Mouse (Mus musculus): ENCODE results near the gene Tmed9. TPM values are rescaled to one million over a fixed set of nuclear protein-coding genes. Genes with fewer than 3 reads are reported as not detected.

Tmed9 gene
- polyA plus RNA-seq (2016; fragmentation: Nextera tagmentation; extraction: Ambion mirVana) = 120 and 121 TPM in 2 replicates

DNA sequence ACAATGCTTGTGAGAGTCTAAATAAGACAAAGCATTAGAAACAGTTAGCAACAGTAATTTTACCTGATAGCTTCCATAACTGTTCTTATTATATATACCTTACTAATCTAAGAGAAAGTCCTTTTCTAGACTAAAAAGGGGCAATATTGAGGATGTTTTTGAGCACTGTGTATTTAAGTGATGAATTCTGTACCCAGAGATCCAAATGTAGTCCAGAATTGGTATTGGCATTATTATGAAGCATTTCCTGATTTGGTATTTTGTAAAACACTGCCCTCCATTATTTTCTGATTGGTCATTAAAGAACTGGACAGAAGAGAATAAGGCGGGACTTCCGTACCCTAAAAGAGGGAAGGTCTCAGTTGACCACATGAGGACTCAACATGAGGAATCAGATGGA is at the start of gene Tmed9:
Tmed9 (plus strand) TSS at position 301 of the 400 bp plus-strand sequence.
- Histone ChIP-seq H3K27ac (replicated peaks) (no peak within 1 kb of the TSS), H3K9me3 (no peaks in the 10 kb centered on the region), H3K4me1 (peaks cover 25% of the 10 kb centered on the region), H3K27me3 (replicated peaks; ENCODE audit: low read depth, poor library complexity, severe bottlenecking) (no peaks in the 10 kb centered on the region), H3K36me3 (replicated peaks) (peaks cover 15% of the 10 kb centered on the region), H3K4me3 (no peak within 1 kb of the TSS)
- DNase-seq (ENCODE audit: low spot score) = no peak
- WGBS = 95% methylated on average over 2 of the region's 2 CpGs

DNA sequence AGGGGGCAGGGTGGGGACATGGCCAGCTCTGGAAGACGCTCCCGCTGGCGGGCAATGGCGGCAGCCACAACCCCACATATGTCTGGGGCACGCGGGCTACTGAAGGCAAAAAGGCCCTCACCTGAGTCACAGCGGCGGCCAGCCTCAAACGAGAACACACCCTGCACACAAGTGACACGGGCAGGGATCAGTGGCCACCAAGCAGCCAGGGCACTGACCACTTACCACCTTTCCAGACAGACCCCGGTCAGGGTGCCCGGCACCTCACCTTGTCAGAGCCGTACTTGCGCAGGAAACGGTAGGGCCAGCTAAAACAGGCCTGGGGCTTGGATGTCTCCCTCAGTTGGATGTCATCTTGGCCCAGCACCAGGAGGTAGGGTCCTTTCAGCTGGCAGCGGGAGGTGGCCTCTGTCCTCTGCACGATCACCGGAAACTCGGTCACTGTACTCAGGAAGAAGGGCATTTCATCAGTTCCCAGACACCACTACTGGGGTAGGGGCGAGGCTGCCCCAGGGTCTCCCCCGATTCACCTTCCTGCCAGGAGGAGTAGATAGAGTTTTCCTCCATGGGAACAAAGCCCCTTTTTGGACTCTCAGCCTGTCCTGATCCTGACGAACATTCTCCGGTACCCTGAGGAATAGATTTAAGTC is 49.5 kb upstream of the Tmed9 start:
- no peak for DNase-seq (ENCODE audit: low spot score)
- WGBS = 85% methylated on average over 23 of the region's 23 CpGs
- peak overlapping the region; percentile 81 for H3K27ac ChIP-seq (replicated peaks)
- H3K27me3 ChIP-seq (replicated peaks; ENCODE audit: low read depth, poor library complexity, severe bottlenecking) = no peaks in the 10 kb centered on the region
- no peaks in the 10 kb centered on the region for H3K9me3 ChIP-seq
- peaks cover 24% of the 10 kb centered on the region for H3K36me3 ChIP-seq (replicated peaks)
- H3K4me3 ChIP-seq = 0 out of 2 replicates have a peak overlapping the region, but pooled peaks have one; percentile 27
- H3K4me1 ChIP-seq = peaks cover 19% of the 10 kb centered on the region

DNA sequence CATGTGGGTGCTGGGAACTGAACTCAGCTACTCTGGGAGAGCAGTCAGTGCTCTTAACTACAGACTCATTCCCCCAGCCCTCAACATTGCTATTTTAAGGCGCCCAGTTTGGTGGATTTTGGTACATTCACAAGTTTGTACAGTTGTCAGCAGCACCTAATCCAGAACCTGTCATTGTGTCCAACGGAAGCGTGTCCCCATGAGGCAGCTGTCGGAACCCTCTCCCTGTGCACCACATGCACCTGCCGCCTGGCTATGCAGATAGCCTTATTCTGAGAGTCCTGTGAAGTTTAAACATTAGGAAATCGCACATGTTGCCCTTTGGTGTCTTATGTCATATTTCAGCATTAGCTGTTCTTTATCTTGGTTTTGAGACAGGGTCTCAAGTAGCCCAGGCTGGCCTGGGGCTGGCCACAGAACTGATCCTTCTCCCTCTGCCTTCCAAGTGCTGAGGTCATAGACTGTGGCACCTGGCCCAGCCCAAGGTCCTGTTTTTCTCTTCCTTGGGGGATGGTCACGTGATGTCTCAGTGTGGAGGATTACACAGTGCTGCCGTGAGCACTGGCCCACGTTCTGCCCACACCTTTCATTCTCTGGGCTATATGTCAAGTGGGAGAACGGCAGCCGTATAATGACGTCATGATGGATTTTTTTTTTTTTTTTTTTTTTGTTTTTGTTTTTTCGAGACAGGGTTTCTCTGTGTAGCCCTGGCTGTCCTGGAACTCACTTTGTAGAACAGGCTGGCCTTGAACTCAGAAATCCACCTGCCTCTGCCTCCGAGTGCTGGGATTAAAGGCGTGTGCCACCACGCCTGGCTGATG is 47.6 kb upstream of the Tmed9 start:
- peaks cover 42% of the 10 kb centered on the region for H3K36me3 ChIP-seq (replicated peaks)
- no peaks in the 10 kb centered on the region for H3K9me3 ChIP-seq
- H3K27me3 ChIP-seq (replicated peaks; ENCODE audit: low read depth, poor library complexity, severe bottlenecking) = no peaks in the 10 kb centered on the region
- 83% methylated on average over 16 of the region's 16 CpGs for WGBS
- H3K4me1 ChIP-seq = peaks cover 19% of the 10 kb centered on the region
- DNase-seq (ENCODE audit: low spot score) = no peak
- no peak overlapping the region for H3K27ac ChIP-seq (replicated peaks)
- H3K4me3 ChIP-seq = no peak overlapping the region

DNA sequence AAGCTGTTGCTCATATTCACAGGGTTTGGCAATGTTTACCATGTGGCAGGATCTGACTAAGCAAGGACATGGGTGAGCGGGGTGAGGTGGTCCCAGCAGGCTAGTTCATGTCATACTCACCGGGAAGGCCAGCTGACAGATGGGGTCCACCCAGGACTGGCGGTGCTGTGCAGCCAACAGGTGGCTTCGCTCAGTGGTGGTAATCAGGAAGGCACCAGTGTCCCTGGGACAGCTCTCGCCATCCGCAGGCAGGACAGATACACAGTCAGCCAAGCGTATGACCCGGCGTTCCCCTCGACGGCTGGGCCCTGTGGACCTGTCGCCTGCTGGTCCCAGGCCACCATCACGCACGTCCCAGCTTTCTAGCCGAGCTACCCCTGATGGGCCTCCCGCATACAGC is 46.3 kb upstream of the Tmed9 start:
- peaks cover 55% of the 10 kb centered on the region for H3K36me3 ChIP-seq (replicated peaks)
- WGBS = 92% methylated on average over 16 of the region's 16 CpGs
- peaks cover 19% of the 10 kb centered on the region for H3K4me1 ChIP-seq
- H3K9me3 ChIP-seq = no peaks in the 10 kb centered on the region
- no peaks in the 10 kb centered on the region for H3K27me3 ChIP-seq (replicated peaks; ENCODE audit: low read depth, poor library complexity, severe bottlenecking)
- DNase-seq (ENCODE audit: low spot score) = no peak
- no peak overlapping the region for H3K27ac ChIP-seq (replicated peaks)
- H3K4me3 ChIP-seq = no peak overlapping the region

DNA sequence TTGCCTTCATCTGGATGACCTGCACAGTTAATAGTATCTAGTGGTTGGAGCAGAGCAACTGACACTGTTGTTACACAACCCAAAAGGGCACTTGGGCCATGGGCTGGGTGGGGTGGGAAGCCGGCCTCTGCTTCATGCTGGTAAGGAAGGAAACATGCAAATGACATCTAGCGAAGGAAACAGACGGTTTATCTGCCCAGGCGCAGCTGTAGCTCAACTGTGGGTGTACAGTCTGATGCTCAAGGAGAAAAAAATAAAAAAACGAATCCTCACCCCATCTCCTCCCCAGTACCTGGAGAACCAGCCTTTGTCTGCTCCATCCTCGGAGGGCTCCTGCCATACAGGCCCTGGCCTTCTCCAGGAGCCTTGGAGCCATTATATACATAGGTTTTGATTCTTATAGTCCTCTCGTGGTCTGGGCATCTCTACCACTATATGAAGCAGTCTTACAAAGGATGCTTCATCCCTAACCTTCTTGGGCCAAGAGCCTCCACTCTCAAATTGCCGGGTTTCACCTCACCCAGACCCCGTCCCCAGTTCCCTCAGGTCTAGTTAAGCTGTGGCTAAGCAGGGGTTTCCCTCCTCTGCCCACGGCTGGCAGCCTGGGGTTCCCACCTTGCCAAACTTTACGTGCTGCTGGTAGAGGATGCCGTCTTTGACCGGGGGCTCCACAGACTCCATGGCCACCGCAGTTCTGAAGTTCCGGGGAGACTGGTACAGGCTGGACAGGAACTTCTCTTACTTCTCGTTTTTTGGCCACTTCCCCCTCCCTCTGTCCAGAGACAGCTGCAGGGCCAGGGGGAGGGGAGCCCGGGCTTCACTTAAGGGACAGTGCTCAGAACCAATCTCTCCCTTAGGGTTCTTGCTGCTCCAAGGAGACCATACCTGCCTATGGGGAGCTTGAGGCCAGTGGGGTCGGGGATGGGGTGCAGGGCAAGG is 45.4 kb upstream of the Tmed9 start:
- Histone ChIP-seq H3K4me3 (no peak overlapping the region), H3K4me1 (peaks cover 12% of the 10 kb centered on the region), H3K9me3 (no peaks in the 10 kb centered on the region), H3K27me3 (replicated peaks; ENCODE audit: low read depth, poor library complexity, severe bottlenecking) (no peaks in the 10 kb centered on the region), H3K36me3 (replicated peaks) (peaks cover 58% of the 10 kb centered on the region), H3K27ac (replicated peaks) (no peak overlapping the region)
- 83% methylated on average over 18 of the region's 18 CpGs for WGBS
- DNase-seq (ENCODE audit: low spot score) = no peak

DNA sequence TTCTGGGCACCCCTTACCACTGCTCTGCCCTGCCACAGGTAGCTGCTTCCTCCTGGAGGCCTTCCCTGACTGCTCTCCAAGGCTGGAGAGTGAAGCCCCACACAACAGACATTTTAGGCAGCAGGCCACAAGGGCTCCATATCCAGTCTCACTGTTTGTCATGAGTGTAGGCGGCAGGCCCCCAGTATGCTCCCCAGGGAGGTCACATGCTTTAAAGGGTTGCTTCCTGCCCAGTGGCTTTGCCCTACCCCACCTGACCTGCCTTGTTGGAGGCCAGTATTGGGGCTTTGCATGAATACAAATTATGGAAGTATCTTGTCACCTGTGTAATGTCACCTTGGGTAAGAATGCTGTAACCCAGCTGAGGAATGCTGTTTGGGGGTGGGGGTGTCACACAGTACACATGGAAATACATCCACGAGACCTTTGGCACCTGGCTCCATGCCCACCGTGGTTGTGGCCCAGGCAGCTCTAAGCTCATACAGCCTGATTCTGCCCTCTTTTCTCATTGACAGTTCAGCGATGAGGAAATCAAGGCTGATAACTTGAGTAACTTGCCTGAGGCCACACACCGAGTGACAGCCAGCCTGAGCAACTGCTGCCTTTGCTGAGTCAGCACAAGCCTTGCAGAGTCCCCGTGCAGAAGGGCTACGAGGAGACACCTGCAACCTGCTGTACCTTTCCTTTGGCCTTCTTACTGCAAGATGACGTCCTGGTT is 44.2 kb upstream of the Tmed9 start, which contains the start of gene Dok3:
Dok3 (minus strand) TSS at position 99 of the 718 bp plus-strand sequence.
- Histone ChIP-seq H3K36me3 (replicated peaks) (peaks cover 62% of the 10 kb centered on the region), H3K9me3 (no peaks in the 10 kb centered on the region), H3K4me1 (no peaks in the 10 kb centered on the region), H3K4me3 (0 out of 2 replicates have a peak within 1 kb of the TSS, but pooled peaks have one; percentile 5), H3K27ac (replicated peaks) (no peak within 1 kb of the TSS), H3K27me3 (replicated peaks; ENCODE audit: low read depth, poor library complexity, severe bottlenecking) (no peaks in the 10 kb centered on the region)
- WGBS = 83% methylated on average over 8 of the region's 8 CpGs
- no peak for DNase-seq (ENCODE audit: low spot score)

DNA sequence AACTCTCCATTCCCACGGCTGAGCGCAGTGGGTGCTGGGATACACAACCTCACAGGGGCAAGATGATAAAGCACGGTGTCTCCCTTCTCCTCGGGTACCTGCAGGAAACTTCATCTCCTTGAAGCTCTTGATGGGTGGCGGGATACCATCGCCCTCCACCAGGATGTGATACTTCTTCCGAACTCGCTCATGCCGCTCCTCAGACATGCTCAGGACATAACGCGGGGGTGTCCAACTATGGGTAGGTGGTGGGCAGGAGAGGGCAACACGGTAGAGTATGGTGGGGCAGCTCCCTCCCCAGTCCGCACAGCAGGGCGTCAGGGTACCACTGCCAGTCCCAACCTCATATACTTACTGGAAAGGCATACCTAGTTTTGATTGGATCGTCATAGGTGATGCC is 38.3 kb upstream of the Tmed9 start:
- Histone ChIP-seq H3K9me3 (no peaks in the 10 kb centered on the region), H3K27me3 (replicated peaks; ENCODE audit: low read depth, poor library complexity, severe bottlenecking) (no peaks in the 10 kb centered on the region), H3K27ac (replicated peaks) (no peak overlapping the region), H3K4me1 (peaks cover 17% of the 10 kb centered on the region), H3K4me3 (peak overlapping the region; percentile 92), H3K36me3 (replicated peaks) (peaks cover 83% of the 10 kb centered on the region)
- 93% methylated on average over 15 of the region's 15 CpGs for WGBS
- DNase-seq (ENCODE audit: low spot score) = no peak

DNA sequence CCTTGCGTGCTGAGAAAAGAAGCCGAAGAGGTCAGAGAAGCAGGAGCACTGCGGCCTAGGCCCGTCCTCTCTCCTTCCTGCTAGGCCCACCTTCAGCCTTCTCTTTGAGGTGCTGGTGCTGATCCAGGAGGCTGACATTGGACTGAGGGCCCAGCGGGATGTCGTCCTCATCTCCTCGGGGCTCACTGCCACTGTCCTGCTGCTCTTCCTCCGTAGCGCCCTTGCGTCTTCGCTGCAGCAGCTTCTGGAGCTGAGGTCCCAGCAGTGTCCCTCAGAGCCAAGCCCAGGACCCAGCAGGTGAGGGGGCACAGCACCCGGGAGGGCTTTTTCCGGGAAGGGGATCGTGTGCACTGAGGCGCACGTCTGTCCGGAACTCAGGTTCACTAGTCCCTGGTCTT is 37.7 kb upstream of the Tmed9 start:
- WGBS = 19% methylated on average over 17 of the region's 17 CpGs
- Histone ChIP-seq H3K36me3 (replicated peaks) (peaks cover 83% of the 10 kb centered on the region), H3K27me3 (replicated peaks; ENCODE audit: low read depth, poor library complexity, severe bottlenecking) (no peaks in the 10 kb centered on the region), H3K4me3 (peak overlapping the region; percentile 92), H3K4me1 (peaks cover 17% of the 10 kb centered on the region), H3K9me3 (no peaks in the 10 kb centered on the region), H3K27ac (replicated peaks) (peak overlapping the region; percentile 83)
- DNase-seq (ENCODE audit: low spot score) = no peak

DNA sequence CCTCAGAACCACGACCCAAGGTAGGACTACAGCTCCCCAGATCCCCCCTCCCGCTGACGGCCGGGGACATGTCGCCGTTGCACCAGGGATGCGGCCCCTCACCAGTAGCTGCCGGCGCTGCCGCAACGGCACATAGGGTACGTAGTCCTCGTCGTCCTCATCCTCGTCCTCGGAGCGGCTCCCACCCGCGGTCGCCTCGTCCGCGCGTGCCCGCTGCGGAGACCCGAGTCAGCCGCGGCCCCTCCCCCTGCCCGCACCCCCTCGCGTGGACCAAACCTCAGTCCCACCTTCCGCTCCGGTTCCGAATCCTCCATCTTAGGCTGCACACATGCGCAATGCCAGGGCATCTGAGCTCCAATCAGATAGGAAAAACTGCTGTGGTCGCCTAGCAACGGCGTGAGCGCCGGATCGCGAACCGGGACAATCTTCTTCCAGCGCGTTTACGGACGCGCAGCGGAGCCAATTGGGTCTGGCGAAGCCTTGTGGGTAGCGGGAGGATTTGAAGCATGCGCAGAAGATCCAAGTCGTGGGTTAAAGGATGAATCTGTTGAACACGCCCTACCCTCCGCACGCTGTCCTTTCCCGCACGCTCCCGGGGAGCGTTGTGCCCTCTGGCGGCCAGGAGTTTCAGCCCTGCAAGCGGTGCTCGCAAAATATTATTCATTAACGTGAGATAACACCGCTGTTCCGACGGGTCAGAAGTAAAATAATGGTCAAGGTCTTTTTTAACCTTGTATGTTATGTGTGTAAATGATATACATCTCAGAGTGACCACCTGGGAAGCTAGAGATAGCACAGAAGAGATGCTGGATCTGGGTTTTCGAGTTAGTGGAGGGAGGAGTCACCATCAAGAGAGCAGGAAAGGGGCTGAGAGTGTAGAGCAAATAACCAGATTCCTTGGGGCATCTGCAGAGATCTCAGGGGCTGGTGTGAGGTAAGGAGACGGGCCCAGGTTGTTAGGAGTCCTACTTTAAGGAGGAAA is 37.0 kb upstream of the Tmed9 start, which contains the start of gene Ddx41:
Ddx41 (minus strand) TSS at position 465 of the 982 bp plus-strand sequence.
- DNase-seq (ENCODE audit: low spot score) = peak; percentile 98
- peak within 1 kb of the TSS; percentile 92 for H3K4me3 ChIP-seq
- peak within 1 kb of the TSS; percentile 83 for H3K27ac ChIP-seq (replicated peaks)
- H3K36me3 ChIP-seq (replicated peaks) = peaks cover 83% of the 10 kb centered on the region
- H3K27me3 ChIP-seq (replicated peaks; ENCODE audit: low read depth, poor library complexity, severe bottlenecking) = no peaks in the 10 kb centered on the region
- no peaks in the 10 kb centered on the region for H3K9me3 ChIP-seq
- under 1% methylated on average over 70 of the region's 70 CpGs for WGBS
- peaks cover 17% of the 10 kb centered on the region for H3K4me1 ChIP-seq

DNA sequence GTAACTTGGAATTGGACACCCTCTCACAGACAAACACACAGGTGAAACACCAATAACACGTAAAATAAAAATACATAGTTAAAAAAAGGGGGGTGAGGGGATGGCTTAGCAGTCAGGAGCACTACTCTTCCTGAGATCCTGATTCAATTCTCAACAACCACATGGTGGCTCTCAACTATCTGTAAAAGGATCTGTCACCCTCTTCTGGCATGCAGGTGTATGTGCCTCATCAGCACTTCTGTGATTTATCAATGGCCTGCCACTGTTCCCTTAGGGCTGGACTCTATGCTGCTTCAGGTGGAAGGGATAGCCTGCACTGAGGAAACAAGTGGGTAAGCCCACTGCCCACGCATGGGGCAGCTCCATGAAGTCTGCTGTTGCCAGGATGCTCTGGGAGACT is 32.6 kb upstream of the Tmed9 start:
- H3K4me1 ChIP-seq = peaks cover 6% of the 10 kb centered on the region
- H3K27me3 ChIP-seq (replicated peaks; ENCODE audit: low read depth, poor library complexity, severe bottlenecking) = no peaks in the 10 kb centered on the region
- no peaks in the 10 kb centered on the region for H3K9me3 ChIP-seq
- WGBS = 92% methylated on average over 2 of the region's 2 CpGs
- H3K4me3 ChIP-seq = no peak overlapping the region
- no peak overlapping the region for H3K27ac ChIP-seq (replicated peaks)
- peaks cover 87% of the 10 kb centered on the region for H3K36me3 ChIP-seq (replicated peaks)
- DNase-seq (ENCODE audit: low spot score) = no peak

DNA sequence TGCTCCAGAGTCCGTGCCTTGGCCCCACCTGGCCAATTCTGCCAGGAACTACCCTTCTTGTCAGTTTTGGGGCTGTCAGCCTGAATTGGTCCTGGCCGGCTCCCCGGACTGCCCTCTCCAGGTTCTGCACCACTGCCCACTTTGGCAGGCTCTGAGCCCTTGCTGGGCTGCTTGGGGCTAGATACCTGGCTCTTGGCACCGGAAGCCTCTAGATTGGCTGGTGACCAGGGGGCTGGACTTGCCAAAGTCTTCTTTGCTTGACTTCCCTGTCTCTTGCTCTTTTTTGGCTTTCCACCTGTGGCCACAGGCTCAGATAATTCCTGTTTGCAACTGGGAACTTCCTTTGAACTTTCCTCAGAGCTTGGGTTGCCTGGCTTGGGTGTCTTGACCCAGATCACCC is 30.6 kb upstream of the Tmed9 start:
- 96% methylated on average over 4 of the region's 4 CpGs for WGBS
- Histone ChIP-seq H3K9me3 (no peaks in the 10 kb centered on the region), H3K27me3 (replicated peaks; ENCODE audit: low read depth, poor library complexity, severe bottlenecking) (no peaks in the 10 kb centered on the region), H3K4me1 (no peaks in the 10 kb centered on the region), H3K4me3 (peak overlapping the region; percentile 1; the same call in 1 of the 2 replicates), H3K27ac (replicated peaks) (no peak overlapping the region), H3K36me3 (replicated peaks) (peaks cover 100% of the 10 kb centered on the region)
- DNase-seq (ENCODE audit: low spot score) = no peak
